Mouse (Mus musculus) olfactory bulb, adult 2 months (tissue): Measurements from ENCODE around the gene Snx4. TPM values are rescaled to one million over a fixed set of nuclear protein-coding genes. Genes with fewer than 3 reads are reported as not detected.

Experiments used
- H3K27ac ChIP-seq: fragments of 200-500 bp; 2 replicates; pipeline ENCODE4 v1.5.1; 2012; ENCODE audit warnings: low read depth, low read length; ENCODE audit not compliant: insufficient read depth
- H3K4me1 ChIP-seq: fragments of 200-500 bp; 2 replicates; pipeline ENCODE4 v1.6.1; 2012; ENCODE audit warnings: low read length; ENCODE audit not compliant: control insufficient read depth, insufficient read depth
- H3K4me3 ChIP-seq: fragments of 200-500 bp; 2 replicates; pipeline ENCODE4 v1.5.1; 2012; ENCODE audit warnings: mild to moderate bottlenecking, low read depth, low read length, moderate library complexity; ENCODE audit not compliant: insufficient read depth
- CTCF ChIP-seq: fragments of 200-500 bp; IDR thresholded peaks from 2 replicates; pipeline ENCODE4 v1.5.1; 2012; ENCODE audit warnings: low read depth, mild to moderate bottlenecking, low read length, moderate library complexity; ENCODE audit not compliant: insufficient read depth
- POLR2A ChIP-seq: fragments of 200-500 bp; IDR thresholded peaks from 2 replicates; pipeline ENCODE4 v1.6.1; 2012; ENCODE audit warnings: mild to moderate bottlenecking, low read depth, low read length, moderate library complexity; ENCODE audit not compliant: insufficient read depth
- whole genome bisulfite sequencing: fragments of 180-500 bp; shearing (Covaris S2); methylation state at CpG from one replicate; pipeline ENCODE4 v1.1.7; 2018; 5-methylcytosine and 5-hydroxymethylcytosine counted together
- polyA plus RNA-seq: library from polyadenylated mRNA; stranded (reverse); fragments of >200 nt; gene quantifications from 2 replicates; pipeline ENCODE4 v1.2.4, GENCODE M21; 2012; ENCODE audit warnings: low replicate concordance; ENCODE audit not compliant: missing spikeins, insufficient read depth, insufficient read length

Snx4 gene
- polyA plus RNA-seq, 1 experiment: not detected

GRCm38 (mm10) chr16:33344875-33345274 lies 93.6 kb downstream of the Snx4 start:
- Histone ChIP-seq H3K27ac (peak overlapping the region; percentile 83), H3K4me3 (no peak overlapping the region), H3K4me1 (peaks cover 15% of the 10 kb centered on the region)
- 31% methylated on average over 4 of the region's 4 CpGs for WGBS
- TF ChIP-seq CTCF (no peak), POLR2A (no peak)

GRCm38 (mm10) chr16:33346376-33346775 lies 95.1 kb downstream of the Snx4 start:
- Histone ChIP-seq H3K27ac (no peak overlapping the region), H3K4me3 (no peak overlapping the region), H3K4me1 (peaks cover 15% of the 10 kb centered on the region)
- TF ChIP-seq CTCF (no peak), POLR2A (no peak)
- 79% methylated on average over 3 of the region's 3 CpGs for WGBS

- 78% methylated on average over 5 of the region's 5 CpGs for WGBS
- TF ChIP-seq CTCF (no peak), POLR2A (no peak)
- Histone ChIP-seq H3K4me1 (peaks cover 15% of the 10 kb centered on the region), H3K27ac (no peak overlapping the region), H3K4me3 (no peak overlapping the region)
These were observed 95.9 kb downstream of the Snx4 start for GRCm38 (mm10) chr16:33347134-33347533.

Other genes starting within 250 kb of the Snx4 start
- gene Iqcg, start 195.2 kb upstream of the Snx4 start, polyA plus RNA-seq: not detected in 2 replicates
- not detected in 2 replicates for gene Rpl35a, start 195.0 kb upstream of the Snx4 start, polyA plus RNA-seq
- gene Lmln, start 188.9 kb upstream of the Snx4 start, polyA plus RNA-seq: not detected in 2 replicates
- gene Osbpl11, start 66.4 kb upstream of the Snx4 start, polyA plus RNA-seq: not detected in 2 replicates
- 48.4 and 83.8 TPM in 2 replicates for gene Zfp148, start 129.4 kb downstream of the Snx4 start, polyA plus RNA-seq